Mouse (Mus musculus) megakaryocyte-erythroid progenitor cell, adult 5-6 weeks (primary cell): ENCODE measurements around the gene Txndc9. TPM values are rescaled to one million over a fixed set of nuclear protein-coding genes. Genes with fewer than 3 reads are reported as not detected.

ENCODE experiments used
- ATAC-seq: replicated peaks from 2 replicates; pipeline ENCODE4 v1.8.0; 2016; ENCODE audit warnings: mild to moderate bottlenecking, inconsistent platforms; ENCODE audit not compliant: severe bottlenecking, poor library complexity, low FRiP score, low TSS enrichment
- total RNA-seq, 2 experiments: library from RNA; stranded (forward) in 1 of 2; stranded (reverse) in 1 of 2; fragments of 200-1000, 215-1000 nt in 1 of 2; fragments of >200 nt in 1 of 2; fragmentation: Nextera tagmentation in 1 of 2; gene quantifications; 2 replicates each; pipeline ENCODE4 v1.2.3; 2014 to 2017

Gene Txndc9
- total RNA-seq (2014; fragmentation: Nextera tagmentation) (38.6 and 57.8 TPM in 2 replicates), total RNA-seq (2017) (45.3 and 46.7 TPM in 2 replicates)

GRCm38 (mm10) chr1:37997867-37998266 is at the start of gene Txndc9, which contains the start of gene Eif5b:
Gene Txndc9 (minus strand): TSS chr1:37997893.
Gene Eif5b (plus strand): TSS chr1:37998010.
- peak; percentile 75 for ATAC-seq

- ATAC-seq, result no peak
These were observed 41.2 kb upstream of the Txndc9 start for GRCm38 (mm10) chr1:38038898-38039297.

DNA sequence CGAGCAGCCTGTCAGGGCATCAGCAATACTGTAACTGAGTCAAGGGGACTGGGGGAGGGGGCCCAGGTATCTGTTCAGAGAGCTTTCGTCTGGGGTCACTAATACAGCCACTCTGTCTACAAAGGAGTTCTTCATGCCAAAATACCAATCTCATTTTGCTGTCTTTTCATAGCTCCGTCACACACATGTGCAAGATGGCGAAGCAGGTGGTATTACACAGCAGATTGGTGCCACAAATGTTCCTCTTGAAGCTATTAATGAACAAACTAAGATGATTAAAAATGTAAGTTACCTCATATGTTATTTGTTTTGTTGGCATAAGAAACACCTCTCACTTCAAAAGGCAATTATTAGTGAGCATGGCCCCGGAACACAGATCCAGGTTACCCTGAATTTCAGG is 39.7 kb upstream of the Txndc9 start:
- no peak for ATAC-seq

DNA sequence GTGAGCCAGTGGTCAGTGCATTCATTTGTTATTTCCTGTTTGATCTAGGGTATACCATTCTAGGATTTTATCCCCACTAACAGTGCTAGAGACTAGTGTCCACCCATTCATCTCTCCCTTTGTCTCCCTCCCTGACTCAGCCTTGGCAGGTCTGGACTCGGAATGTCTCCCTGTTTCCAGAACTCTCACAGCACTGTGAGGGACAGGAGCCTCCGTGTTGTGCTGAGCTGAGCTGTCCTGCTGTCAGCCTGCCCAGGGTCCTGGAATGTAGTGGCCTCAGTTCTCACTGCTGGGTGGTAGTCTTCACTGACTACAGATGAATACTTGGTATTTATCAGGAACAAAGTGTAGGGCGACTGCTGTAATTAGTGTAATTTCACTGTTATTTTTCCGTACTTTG is 37.8 kb upstream of the Txndc9 start:
- no peak for ATAC-seq

- ATAC-seq, result no peak
These were observed 33.7 kb upstream of the Txndc9 start for GRCm38 (mm10) chr1:38031391-38031790.

- no peak for ATAC-seq
These were observed 29.6 kb upstream of the Txndc9 start for GRCm38 (mm10) chr1:38027301-38027700.

- ATAC-seq, result peak; percentile 56
These were observed 17.0 kb upstream of the Txndc9 start for GRCm38 (mm10) chr1:38014551-38015203.

DNA sequence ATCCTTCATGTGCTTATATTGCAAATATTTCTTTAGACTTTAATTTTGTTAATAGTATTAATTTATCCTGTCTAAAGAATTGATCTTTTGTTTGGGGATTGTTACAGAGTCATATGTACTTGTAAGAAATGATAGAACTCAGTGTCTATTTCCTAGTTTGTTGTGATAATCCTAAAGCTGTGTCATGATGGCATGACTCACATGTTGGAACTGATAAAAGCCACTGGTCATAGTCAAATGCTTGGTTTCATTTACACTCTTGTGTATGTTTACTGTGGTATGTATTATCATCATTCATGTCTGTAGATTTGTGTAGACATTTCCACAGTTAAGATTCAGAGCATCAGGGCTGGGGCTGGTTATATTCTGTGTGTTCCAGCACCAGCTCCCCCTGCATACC is 14.8 kb upstream of the Txndc9 start:
- ATAC-seq, result no peak; the same call in 1 of the 2 replicates

GRCm38 (mm10) chr1:38012104-38012503 is 14.4 kb upstream of the Txndc9 start:
- no peak for ATAC-seq

DNA sequence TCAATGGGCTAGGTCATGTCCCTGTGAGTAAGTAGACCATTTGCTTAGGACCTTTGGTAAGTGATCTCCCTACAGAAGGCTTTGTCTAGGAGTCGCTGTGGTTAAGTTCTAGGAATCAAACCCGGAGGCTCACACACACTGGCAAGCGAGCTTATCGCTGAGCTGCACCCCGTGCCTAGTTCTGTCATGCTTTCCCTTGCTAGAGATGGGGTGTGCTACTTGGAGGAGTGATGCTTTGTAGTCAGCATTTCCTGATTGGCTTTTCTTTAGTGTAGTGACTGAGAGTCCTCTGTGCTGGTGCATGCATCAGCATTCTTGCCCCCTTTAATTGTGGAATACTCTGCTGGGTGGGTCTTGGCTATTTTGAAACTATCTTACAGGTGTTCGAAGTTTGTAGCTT is 14.0 kb upstream of the Txndc9 start:
- ATAC-seq, result peak; percentile 95

- no peak for ATAC-seq
These were observed 9.0 kb upstream of the Txndc9 start for GRCm38 (mm10) chr1:38006741-38007140.

GRCm38 (mm10) chr1:38003046-38003445 is 5.4 kb upstream of the Txndc9 start:
- ATAC-seq, result no peak

DNA sequence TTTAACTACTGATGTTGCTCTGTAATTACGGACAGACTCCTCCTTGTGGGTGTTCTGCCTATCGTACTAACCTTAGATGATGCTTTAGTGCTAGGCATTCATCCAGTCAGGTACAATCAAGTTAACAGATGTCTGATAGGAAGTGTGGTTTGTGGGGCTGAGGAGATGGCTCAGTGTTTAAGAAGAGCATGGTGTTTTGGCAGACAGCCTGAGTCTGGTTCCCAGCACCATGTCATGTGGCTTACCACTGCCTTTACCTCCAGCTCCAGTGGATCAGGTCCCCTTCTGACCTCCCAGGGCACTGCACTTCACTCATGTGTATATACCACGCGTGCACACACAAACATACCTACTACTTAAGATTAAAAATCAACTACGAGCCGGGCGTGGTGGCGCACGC is 4.3 kb upstream of the Txndc9 start:
- 0 out of 2 replicates have a peak, but pooled peaks have one; percentile 8 for ATAC-seq

DNA sequence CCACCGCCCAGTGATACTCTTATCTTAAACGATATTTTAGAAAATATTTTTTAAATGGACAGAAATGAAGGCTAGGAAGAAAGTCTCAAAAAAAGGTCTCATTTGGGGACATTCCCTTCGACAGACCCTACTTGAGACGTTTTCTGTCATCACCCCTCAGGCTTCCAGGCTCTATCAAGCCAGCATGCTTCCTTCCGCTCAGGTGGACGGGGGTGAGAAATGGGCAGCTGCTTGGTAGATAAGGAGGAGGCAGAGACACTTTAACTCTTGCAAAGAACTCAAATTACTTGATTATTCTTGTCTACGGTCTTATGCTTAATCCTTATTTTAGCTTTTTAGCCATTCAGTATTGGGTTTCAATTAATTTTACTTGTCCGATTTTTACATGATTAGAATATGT is 3.2 kb upstream of the Txndc9 start:
- ATAC-seq, result no peak

DNA sequence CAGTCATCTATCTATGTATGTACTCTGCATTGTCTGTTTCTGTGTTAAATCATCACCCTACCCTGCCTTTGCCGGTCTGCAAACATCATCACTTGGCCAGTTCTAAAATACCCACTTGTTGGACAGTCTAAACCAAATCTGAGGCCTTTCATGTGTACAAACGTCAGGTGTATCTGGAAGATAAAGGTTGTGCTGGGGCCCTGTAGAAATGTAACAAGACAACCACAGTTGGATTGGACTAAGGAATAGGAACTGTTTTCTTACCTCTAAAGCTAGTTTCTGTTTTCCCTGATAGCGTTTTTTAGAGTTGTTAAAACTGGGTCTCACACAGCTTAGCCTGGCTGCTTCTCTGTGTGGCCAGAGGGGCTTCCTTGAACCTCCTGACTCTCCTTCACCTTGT is 1.9 kb upstream of the Txndc9 start:
- 0 out of 2 replicates have a peak, but pooled peaks have one; percentile 15 for ATAC-seq

GRCm38 (mm10) chr1:37998371-37999199 is 892 bp upstream of the Txndc9 start:
- ATAC-seq, result no peak

GRCm38 (mm10) chr1:37996877-37997484 is 712 bp downstream of the Txndc9 start:
- peak; percentile 92 for ATAC-seq

- ATAC-seq, result no peak
These were observed 1.5 kb downstream of the Txndc9 start for GRCm38 (mm10) chr1:37996226-37996625.

DNA sequence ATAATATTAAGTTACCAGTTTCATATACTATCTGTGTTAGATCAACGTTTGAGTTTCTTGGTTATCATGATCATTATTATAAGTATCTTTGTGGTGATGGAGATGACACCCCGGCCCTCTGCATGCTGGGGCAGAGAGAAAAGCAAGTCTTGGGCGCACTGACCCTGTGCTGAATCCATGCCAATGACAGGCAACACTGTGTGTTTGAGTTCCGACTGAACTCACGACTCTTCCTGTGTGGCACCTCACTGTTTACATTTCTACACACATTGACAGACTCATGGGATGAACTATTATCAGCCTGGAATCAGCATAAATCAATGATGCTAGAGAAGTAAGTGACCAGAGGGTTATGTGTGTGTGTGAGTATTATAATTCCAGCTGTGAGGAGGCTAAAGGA is 9.8 kb downstream of the Txndc9 start:
- ATAC-seq, result no peak

GRCm38 (mm10) chr1:37985764-37986323 is 11.8 kb downstream of the Txndc9 start:
- ATAC-seq, result peak; percentile 26; the same call in 1 of the 2 replicates
